Mouse (Mus musculus): ENCODE measurements at regions not wholly inside any gene's neighbourhood (a gene's known extent, or its start where the extent isn't known, plus 50 kb on each side); places are given as distances from the start of the nearest gene placed in this dataset.

DNA sequence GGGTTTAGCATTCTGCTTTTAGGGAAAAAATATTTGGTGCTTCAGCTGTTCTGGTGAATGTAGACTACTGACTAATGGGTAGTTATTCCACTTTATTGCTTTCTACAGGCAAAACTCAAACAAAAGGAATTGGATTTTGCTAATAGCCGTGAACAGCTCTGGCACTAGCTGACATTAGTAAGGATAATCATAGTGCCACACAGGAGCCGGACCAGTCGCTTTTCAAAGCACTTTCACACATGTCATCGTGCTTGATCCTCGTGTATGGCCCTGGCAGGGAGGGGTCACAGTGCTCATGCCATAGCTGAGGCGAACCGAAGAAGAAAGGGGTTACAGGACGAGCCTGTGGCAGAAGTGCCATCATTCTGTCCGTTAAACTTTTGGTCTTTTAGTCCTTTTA lies 153.2 kb upstream of the Atp5g3 start:
- H3K4me1 ChIP-seq: no peaks in the 10 kb centered on the region
- no peaks in the 10 kb centered on the region for H3K36me3 ChIP-seq
- H3K27ac ChIP-seq: no peak overlapping the region
- H3K4me3 ChIP-seq: no peak overlapping the region
- H3K27me3 ChIP-seq (replicated peaks): no peaks in the 10 kb centered on the region
- no peak overlapping the region for H3K9ac ChIP-seq
- WGBS (ENCODE audit: insufficient replicate concordance): 68% methylated on average over 9 of the region's 9 CpGs
- no peak overlapping the region for H3K4me2 ChIP-seq
- no peaks in the 10 kb centered on the region for H3K9me3 ChIP-seq (replicated peaks)
- no peak for ATAC-seq

DNA sequence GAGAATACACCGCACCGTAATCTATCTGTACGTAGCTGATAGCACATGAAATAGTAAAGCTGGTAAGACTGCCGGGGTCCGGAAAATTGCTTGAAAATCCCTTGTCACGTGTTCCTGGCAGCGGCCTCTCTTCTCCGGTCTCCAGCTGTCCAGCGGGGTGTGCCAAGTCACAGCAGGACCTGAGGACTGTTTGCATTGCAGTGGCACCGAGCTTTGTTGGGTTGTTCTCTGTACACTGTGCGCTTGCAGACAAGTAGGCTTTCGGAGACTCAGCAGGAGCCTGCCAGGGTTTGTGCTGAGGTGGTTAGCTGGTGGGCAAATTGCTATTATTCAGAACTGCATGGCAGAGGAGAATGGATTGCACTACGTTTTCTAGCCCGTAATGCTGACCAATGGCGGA lies 152.7 kb upstream of the Atp5g3 start:
- Histone ChIP-seq H3K4me3 (no peak overlapping the region), H3K36me3 (no peaks in the 10 kb centered on the region), H3K27ac (no peak overlapping the region), H3K27me3 (replicated peaks) (no peaks in the 10 kb centered on the region), H3K9ac (no peak overlapping the region), H3K9me3 (replicated peaks) (no peaks in the 10 kb centered on the region), H3K4me2 (no peak overlapping the region), H3K4me1 (no peaks in the 10 kb centered on the region)
- ATAC-seq: no peak
- 76% methylated on average over 15 of the region's 15 CpGs for WGBS (ENCODE audit: insufficient replicate concordance)

DNA sequence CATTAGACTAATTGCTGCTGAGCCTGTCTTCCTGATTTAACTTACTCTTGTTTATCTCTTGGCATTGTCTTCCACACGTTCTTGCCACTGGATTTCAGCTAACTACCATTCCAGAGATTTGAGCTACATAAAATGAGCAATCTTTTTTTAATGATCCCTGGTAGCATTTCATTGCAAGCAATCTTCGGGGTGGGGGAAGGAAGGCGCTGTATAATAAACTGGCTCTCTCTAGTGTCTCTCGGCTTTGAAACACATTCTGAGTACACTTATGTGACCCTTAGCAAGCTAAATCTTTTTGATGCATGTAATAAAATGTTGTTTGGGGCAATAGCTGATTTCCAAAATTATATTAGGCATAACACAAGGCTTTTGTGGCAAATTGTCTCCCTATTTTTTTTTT lies 152.2 kb upstream of the Atp5g3 start:
- H3K4me2 ChIP-seq: no peak overlapping the region
- no peak overlapping the region for H3K4me3 ChIP-seq
- H3K36me3 ChIP-seq: no peaks in the 10 kb centered on the region
- no peak overlapping the region for H3K9ac ChIP-seq
- no peak overlapping the region for H3K27ac ChIP-seq
- 68% methylated on average over 4 of the region's 4 CpGs for WGBS (ENCODE audit: insufficient replicate concordance)
- no peaks in the 10 kb centered on the region for H3K9me3 ChIP-seq (replicated peaks)
- ATAC-seq: no peak
- H3K4me1 ChIP-seq: no peaks in the 10 kb centered on the region
- no peaks in the 10 kb centered on the region for H3K27me3 ChIP-seq (replicated peaks)

DNA sequence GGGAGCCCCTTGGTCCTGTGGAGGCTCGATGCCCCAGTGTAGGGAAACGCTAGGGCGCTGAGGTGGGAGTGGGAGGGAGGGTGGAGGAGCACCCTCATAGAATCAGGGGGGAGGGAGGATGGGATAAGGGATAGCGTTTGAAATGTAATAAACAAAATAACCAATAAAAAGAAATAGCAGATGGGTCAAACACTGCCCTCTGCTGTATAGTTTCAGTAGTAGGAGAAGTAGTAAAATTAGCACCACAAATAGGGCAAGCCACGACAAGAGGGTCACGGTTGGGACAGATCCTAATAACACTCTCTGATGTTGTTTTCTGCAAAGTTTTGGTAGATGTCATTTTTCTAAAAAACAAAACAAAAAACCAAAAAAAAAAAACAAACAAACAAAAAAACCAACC lies 131.3 kb upstream of the Atp5g3 start:
- Histone ChIP-seq H3K4me3 (no peak overlapping the region), H3K36me3 (no peaks in the 10 kb centered on the region), H3K9me3 (replicated peaks) (no peaks in the 10 kb centered on the region), H3K27ac (no peak overlapping the region), H3K9ac (no peak overlapping the region), H3K4me2 (no peak overlapping the region), H3K4me1 (no peaks in the 10 kb centered on the region), H3K27me3 (replicated peaks) (no peaks in the 10 kb centered on the region)
- 58% methylated on average over 6 of the region's 6 CpGs for WGBS (ENCODE audit: insufficient replicate concordance)
- ATAC-seq: no peak

DNA sequence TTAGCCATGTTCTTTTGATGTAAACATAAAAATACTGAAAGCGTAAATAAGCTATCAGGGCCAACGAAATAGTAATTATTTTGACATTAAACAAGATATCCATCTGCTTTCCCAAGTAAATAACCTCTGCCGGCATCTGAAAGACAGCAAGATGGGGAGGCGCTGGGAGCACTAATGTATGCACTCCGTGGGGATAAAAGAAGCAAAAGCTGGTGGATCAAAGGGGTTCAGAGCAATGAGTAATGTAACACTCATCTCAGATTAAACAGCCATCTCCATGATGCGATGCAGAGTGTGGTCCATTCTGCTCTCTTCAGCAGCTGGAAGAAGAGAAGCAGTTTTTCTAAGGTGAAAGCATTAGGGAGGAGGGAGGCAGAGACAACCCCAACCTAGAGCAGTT lies 128.5 kb upstream of the Atp5g3 start:
- H3K27ac ChIP-seq: no peak overlapping the region
- no peak overlapping the region for H3K9ac ChIP-seq
- H3K4me2 ChIP-seq: no peak overlapping the region
- 45% methylated on average over 6 of the region's 6 CpGs for WGBS (ENCODE audit: insufficient replicate concordance)
- ATAC-seq: no peak
- no peaks in the 10 kb centered on the region for H3K27me3 ChIP-seq (replicated peaks)
- H3K9me3 ChIP-seq (replicated peaks): no peaks in the 10 kb centered on the region
- H3K36me3 ChIP-seq: no peaks in the 10 kb centered on the region
- no peak overlapping the region for H3K4me3 ChIP-seq
- no peaks in the 10 kb centered on the region for H3K4me1 ChIP-seq

DNA sequence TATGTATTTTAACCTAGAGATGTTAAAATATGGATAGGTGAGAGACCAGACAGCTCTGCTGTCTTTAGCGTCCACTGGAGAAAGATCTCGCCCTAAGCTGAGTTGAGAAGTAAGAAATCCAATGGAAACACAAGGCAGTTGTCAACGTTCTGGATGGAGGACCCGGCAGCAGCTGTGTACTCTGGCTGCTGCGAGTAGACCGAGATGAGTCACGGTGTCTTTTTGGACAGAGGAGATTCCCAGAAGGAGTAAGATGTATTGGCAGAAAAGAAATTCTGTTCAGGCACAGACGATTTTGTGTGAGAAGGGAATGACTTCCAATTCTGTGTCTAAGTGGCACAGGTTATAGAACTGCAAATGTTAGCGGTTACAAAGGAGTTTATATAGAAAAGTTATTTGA lies 124.9 kb upstream of the Atp5g3 start:
- no peak overlapping the region for H3K27ac ChIP-seq
- H3K36me3 ChIP-seq: no peaks in the 10 kb centered on the region
- H3K9ac ChIP-seq: no peak overlapping the region
- H3K9me3 ChIP-seq (replicated peaks): no peaks in the 10 kb centered on the region
- no peak overlapping the region for H3K4me2 ChIP-seq
- no peak overlapping the region for H3K4me3 ChIP-seq
- WGBS (ENCODE audit: insufficient replicate concordance): 72% methylated on average over 9 of the region's 9 CpGs
- no peaks in the 10 kb centered on the region for H3K27me3 ChIP-seq (replicated peaks)
- no peak for ATAC-seq
- H3K4me1 ChIP-seq: no peaks in the 10 kb centered on the region

DNA sequence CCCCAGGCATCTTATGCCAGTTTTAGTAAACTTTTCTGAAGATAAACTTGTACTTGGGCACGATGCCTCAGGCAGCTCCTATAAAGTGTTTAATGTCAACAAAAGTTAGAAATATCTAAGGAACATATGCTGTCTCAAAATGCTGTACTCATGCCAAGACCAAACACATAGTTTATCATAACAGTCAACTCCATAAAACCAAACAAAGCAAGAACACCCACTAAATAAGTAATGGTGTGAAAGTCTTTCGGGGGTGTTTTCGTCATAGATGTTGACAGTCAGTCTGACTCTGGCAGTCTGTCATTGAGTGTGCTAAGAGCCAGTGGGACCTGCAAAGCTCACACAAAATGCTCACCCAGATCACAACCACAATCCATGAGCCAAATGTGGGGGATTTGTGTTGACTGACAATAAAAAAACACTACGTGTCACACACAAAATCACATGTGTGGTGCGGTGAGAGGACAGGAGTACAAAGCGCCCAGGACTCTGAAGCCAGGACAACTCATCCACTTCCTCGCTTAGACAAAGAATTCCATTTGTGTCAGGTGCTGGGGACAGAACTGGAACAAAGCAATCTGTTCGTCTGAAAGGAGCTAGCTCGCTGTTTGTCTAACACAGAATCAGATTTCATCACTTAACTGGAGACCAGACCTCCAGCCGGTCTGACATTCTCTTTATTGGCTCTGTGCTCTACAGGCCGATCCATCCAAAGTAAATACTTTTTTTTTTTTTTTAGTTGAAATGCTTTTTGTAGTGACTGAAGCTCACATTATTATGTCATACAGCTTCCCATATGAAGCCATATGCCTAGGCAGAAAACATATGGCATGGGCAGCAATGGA lies 121.3 kb upstream of the Atp5g3 start:
- H3K4me2 ChIP-seq: no peak overlapping the region
- H3K9me3 ChIP-seq (replicated peaks): no peaks in the 10 kb centered on the region
- no peak for ATAC-seq
- H3K9ac ChIP-seq: no peak overlapping the region
- H3K27ac ChIP-seq: no peak overlapping the region
- 73% methylated on average over 11 of the region's 11 CpGs for WGBS (ENCODE audit: insufficient replicate concordance)
- no peak overlapping the region for H3K4me3 ChIP-seq
- no peaks in the 10 kb centered on the region for H3K27me3 ChIP-seq (replicated peaks)
- H3K4me1 ChIP-seq: no peaks in the 10 kb centered on the region
- no peaks in the 10 kb centered on the region for H3K36me3 ChIP-seq

DNA sequence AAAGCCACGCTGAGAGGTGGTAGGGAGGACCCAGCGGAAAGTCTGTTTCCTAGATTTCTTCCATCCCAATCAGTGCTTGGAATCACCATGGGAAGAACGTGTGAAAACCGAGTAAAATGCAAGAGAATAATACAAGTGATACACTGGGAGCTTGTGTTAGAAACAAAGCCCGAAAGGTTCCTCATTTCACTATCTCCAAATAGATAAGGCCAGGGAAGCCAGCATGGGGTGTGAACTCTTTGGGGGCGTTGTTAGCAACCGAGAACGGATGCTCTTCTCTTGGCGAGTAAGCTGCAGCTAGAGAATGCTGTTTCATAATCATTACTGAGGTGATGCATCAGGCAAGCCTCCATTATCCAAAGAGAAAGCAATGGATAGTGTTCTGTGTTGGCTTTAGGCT lies 118.8 kb upstream of the Atp5g3 start:
- no peaks in the 10 kb centered on the region for H3K27me3 ChIP-seq (replicated peaks)
- H3K4me2 ChIP-seq: no peak overlapping the region
- no peak overlapping the region for H3K9ac ChIP-seq
- WGBS (ENCODE audit: insufficient replicate concordance): 36% methylated on average over 9 of the region's 9 CpGs
- H3K36me3 ChIP-seq: no peaks in the 10 kb centered on the region
- no peaks in the 10 kb centered on the region for H3K4me1 ChIP-seq
- H3K9me3 ChIP-seq (replicated peaks): no peaks in the 10 kb centered on the region
- ATAC-seq: no peak
- H3K27ac ChIP-seq: no peak overlapping the region
- H3K4me3 ChIP-seq: no peak overlapping the region

DNA sequence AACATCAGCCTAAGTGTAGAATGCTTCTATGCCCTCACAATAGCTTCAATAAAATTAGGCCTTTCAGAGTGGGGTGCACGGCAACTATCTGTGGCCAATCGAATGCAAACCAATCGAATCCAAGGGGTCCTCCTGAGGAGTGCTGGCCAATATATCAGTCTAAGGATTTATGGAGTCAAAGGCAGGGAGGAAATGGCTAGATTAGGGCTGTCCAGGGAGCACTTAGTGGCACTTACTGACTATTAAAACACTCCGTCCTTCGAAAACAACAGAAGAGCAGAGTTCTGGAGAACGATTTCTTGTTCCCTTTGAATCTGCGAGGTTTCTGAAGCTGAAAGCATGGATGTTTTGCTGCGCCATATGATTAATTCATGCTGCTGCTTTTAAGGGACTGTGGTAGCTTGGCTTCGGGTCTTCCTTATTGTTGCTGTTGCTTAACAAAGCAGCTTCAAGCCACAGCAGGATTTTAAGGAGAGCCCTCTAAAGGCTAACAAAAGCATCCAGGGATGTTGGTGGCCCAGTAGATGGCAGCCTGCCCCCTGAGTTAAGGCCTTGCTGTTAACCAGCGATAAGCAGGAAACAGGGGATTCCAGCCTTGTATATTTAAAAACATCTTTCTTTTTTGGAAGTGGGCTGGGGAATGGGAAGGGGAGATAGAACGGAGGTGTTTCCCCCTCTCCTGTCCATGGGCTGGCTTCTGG lies 116.4 kb upstream of the Atp5g3 start:
- Histone ChIP-seq H3K36me3 (no peaks in the 10 kb centered on the region), H3K4me2 (no peak overlapping the region)
- WGBS (ENCODE audit: insufficient replicate concordance): 59% methylated on average over 11 of the region's 11 CpGs

DNA sequence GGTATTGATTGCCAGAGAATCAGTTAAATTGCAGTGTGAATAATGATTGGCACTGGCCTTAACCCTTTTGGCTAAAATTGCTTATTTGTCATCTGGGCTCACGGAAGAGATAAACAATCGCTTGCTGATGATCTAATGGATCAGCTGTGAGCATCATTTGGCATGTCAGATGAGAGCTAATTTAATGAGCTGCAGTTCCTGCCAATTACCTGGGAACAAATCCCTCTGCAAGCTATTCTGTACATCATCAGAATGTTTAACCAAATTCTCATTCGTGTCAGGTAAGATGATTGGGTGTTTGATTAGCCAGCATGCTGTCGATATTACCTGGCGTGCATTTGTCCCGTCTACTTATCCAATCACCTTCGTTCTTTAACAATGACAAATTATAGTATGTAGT lies 104.0 kb upstream of the Atp5g3 start:
- H3K4me3 ChIP-seq: no peak overlapping the region
- no peak overlapping the region for H3K27ac ChIP-seq
- H3K27me3 ChIP-seq (replicated peaks): no peaks in the 10 kb centered on the region
- no peak for ATAC-seq
- no peak overlapping the region for H3K9ac ChIP-seq
- no peaks in the 10 kb centered on the region for H3K4me1 ChIP-seq
- 0 out of 2 replicates have a peak, but pooled peaks cover 3% of the 10 kb centered on the region for H3K9me3 ChIP-seq (replicated peaks)
- H3K36me3 ChIP-seq: no peaks in the 10 kb centered on the region
- no peak overlapping the region for H3K4me2 ChIP-seq
- 78% methylated on average over 7 of the region's 7 CpGs for WGBS (ENCODE audit: insufficient replicate concordance)

More for the DNA sequence above, 116.4 kb upstream of the Atp5g3 start:
- Histone ChIP-seq H3K9me3 (replicated peaks) (no peaks in the 10 kb centered on the region), H3K4me3 (no peak overlapping the region), H3K27me3 (replicated peaks) (no peaks in the 10 kb centered on the region), H3K4me1 (no peaks in the 10 kb centered on the region), H3K9ac (no peak overlapping the region), H3K27ac (no peak overlapping the region)
- ATAC-seq: no peak

DNA sequence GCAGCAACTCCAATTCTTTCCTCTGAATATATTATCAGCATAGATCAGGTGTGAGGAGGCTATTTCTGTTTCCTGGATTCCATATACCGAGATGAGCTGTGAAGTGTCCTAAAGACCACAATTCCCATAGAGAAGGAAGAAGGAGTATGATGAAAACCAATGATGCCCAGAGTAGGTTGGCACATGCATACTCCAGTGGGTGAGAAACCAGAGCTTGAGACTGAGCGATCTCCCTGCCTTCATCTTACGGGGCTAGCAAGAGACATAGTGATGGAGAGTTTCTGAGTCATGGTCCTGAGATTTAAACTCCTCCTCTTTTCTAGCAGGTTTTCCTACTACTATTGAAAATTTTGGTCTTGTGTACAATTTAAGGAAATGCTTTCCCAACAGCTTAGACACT lies 103.1 kb upstream of the Atp5g3 start:
- 65% methylated on average over 3 of the region's 3 CpGs for WGBS (ENCODE audit: insufficient replicate concordance)
- H3K36me3 ChIP-seq: no peaks in the 10 kb centered on the region
- ATAC-seq: no peak

DNA sequence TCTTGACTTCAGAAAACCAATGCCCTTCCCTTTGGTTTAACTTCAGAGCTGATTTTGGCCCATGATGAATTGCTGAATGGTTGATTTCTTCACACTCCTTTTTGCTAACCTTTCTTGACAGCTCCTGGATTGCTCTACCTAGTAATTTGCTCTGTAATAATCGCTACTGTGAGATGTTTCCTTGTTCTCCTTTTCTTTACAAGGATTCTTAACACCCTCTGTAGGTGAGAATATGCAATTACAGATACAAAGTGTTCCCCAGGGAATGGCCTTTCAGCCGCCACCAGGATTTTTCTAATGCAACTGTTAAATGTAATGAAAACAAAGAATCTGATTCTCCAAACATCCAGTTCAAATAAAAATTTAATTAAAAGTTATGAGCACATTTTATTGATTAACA lies 87.4 kb upstream of the Atp5g3 start:
- Histone ChIP-seq H3K4me2 (no peak overlapping the region), H3K9me3 (replicated peaks) (no peaks in the 10 kb centered on the region), H3K9ac (no peak overlapping the region), H3K27me3 (replicated peaks) (peaks cover 8% of the 10 kb centered on the region; the same call in 1 of the 2 replicates), H3K4me1 (no peaks in the 10 kb centered on the region), H3K4me3 (no peak overlapping the region), H3K36me3 (no peaks in the 10 kb centered on the region), H3K27ac (no peak overlapping the region)
- 12% methylated on average over 2 of the region's 2 CpGs for WGBS (ENCODE audit: insufficient replicate concordance)
- ATAC-seq: no peak

More for the DNA sequence above, 103.1 kb upstream of the Atp5g3 start:
- H3K4me1 ChIP-seq: no peaks in the 10 kb centered on the region
- H3K4me3 ChIP-seq: no peak overlapping the region
- H3K27me3 ChIP-seq (replicated peaks): no peaks in the 10 kb centered on the region
- no peak overlapping the region for H3K9ac ChIP-seq
- H3K9me3 ChIP-seq (replicated peaks): 0 out of 2 replicates have a peak, but pooled peaks cover 3% of the 10 kb centered on the region
- H3K27ac ChIP-seq: no peak overlapping the region
- H3K4me2 ChIP-seq: no peak overlapping the region
